21 mouse cellular contexts compared by ENCODE assay signal in genomic region chr11:46396860-46397179, GRCm38 (mm10). TPM values are rescaled to one million over a fixed set of nuclear protein-coding genes. Genes with fewer than 3 reads are reported as not detected.
DNase-seq lines count a peak whose midpoint lies in the region; TF ChIP-seq lines count a peak whose summit lies in the region.
"Had no signal": no experiment of that assay in that cellular context is flagged by ENCODE, and none has a peak within 500 bp of the region (broad histone marks: within the 10 kb centered on the region; RNA-seq: fewer than 3 reads in every experiment).

No protein-coding gene starts in this region.

- H3K27me3 ChIP-seq in thymus, adult 2 months (ENCODE audit: control insufficient read depth, insufficient read depth, low read length) = no peaks in the 10 kb centered on the region
- H3K27me3 ChIP-seq: embryonic facial prominence, embryonic 12.5 days; forebrain, embryonic 15.5 days; heart, embryonic 13.5 days; hindbrain, embryonic 13.5 days; intestine, embryonic 15.5 days had no signal

- WGBS in thymus, adult 2 months = 85% methylated on average over 4 of the region's 4 CpGs

- no peak overlapping the region for H3K4me3 ChIP-seq in thymus, adult 2 months (ENCODE audit: control insufficient read depth, insufficient read depth, low read length)
- H3K4me3 ChIP-seq: embryonic facial prominence, embryonic 12.5 days; forebrain, embryonic 15.5 days; heart, embryonic 13.5 days; hindbrain, embryonic 13.5 days; intestine, embryonic 15.5 days had no signal

- no peaks in the 10 kb centered on the region for H3K36me3 ChIP-seq in thymus, adult 2 months (ENCODE audit: control insufficient read depth, insufficient read depth, low read length)
- H3K36me3 ChIP-seq: embryonic facial prominence, embryonic 12.5 days; forebrain, embryonic 15.5 days; heart, embryonic 13.5 days; hindbrain, embryonic 13.5 days; intestine, embryonic 15.5 days had no signal

- peak; percentile 8 to 27 for DNase-seq in frontal cortex, postnatal 36 days (ENCODE audit: low spot score in 2 of 2)
- no peak for DNase-seq in frontal cortex, postnatal 14 days (ENCODE audit: low spot score in 2 of 2)
- peak; percentile 35 for DNase-seq in right cerebral cortex, adult 18-20 months
- DNase-seq in right cerebral cortex, postnatal 10 days (ENCODE audit: low spot score in 2 of 2) = no peak
- no peak for DNase-seq in thymus, adult 2 months
- DNase-seq in thymus, postnatal 4 days = no peak
- no peak for DNase-seq in cerebellum, postnatal 4 days (ENCODE audit: low spot score in 2 of 2)
- DNase-seq: adrenal gland, adult 2 months; adrenal gland, postnatal 25 days; cerebellum, adult 2 months; cerebellum, postnatal 10 days; gastrocnemius, postnatal 14 days; heart, postnatal 10 days had no signal

- TF ChIP-seq POLR2A in thymus, adult 2 months (IDR thresholded peaks at IDR 0.05; ENCODE audit: control insufficient read depth, extremely low read depth, insufficient read depth, low read length, poor library complexity) = no peak

- H3K27ac ChIP-seq in thymus, adult 2 months (ENCODE audit: control insufficient read depth, insufficient read depth, low read length) = peak overlapping the region; percentile 98
- H3K27ac ChIP-seq: embryonic facial prominence, embryonic 12.5 days; forebrain, embryonic 15.5 days; heart, embryonic 13.5 days; hindbrain, embryonic 13.5 days; hindbrain, postnatal 0 days; intestine, embryonic 15.5 days had no signal

- no peak for TF ChIP-seq CTCF in thymus, adult 2 months (IDR thresholded peaks at IDR 0.05; ENCODE audit: borderline replicate concordance, control insufficient read depth, extremely low read depth, insufficient read depth, low read length, poor library complexity)

- peaks cover 41% of the 10 kb centered on the region for H3K4me1 ChIP-seq in thymus, adult 2 months (replicated peaks; ENCODE audit: control insufficient read depth, insufficient read depth, low read length)
- H3K4me1 ChIP-seq: embryonic facial prominence, embryonic 12.5 days; forebrain, embryonic 15.5 days; intestine, embryonic 15.5 days had no signal

RNA-seq across cellular contexts. Expression of gene Fam71b, which starts 0.5 kb away (rescaled TPM):
- 2.1 and 2.6 TPM in 2 replicates for polyA plus RNA-seq in thymus, adult 2 months (2012; rRNA removed)
- polyA plus RNA-seq: adrenal gland, adult 2 months; cerebellum, adult 2 months; cortical plate, adult 2 months; embryonic facial prominence, embryonic 12.5 days; forebrain, embryonic 11.5 days; forebrain, embryonic 15.5 days; heart, embryonic 13.5 days; hindbrain, embryonic 13.5 days; hindbrain, postnatal 0 days; intestine, embryonic 15.5 days had no signal

RNA-seq across cellular contexts. Expression of gene Itk, which starts 7.5 kb away (rescaled TPM):
- polyA plus RNA-seq in thymus, adult 2 months (2012; rRNA removed) = 117 and 125 TPM in 2 replicates
- polyA plus RNA-seq: forebrain, embryonic 15.5 days; heart, embryonic 13.5 days; hindbrain, embryonic 13.5 days had no signal

RNA-seq across cellular contexts. Expression of gene Med7, which starts 39.9 kb away (rescaled TPM):
- polyA plus RNA-seq in thymus, adult 2 months (2012; rRNA removed) = 26.2 and 28.2 TPM in 2 replicates

RNA-seq across cellular contexts. Expression of gene Havcr2, which starts 57.9 kb away (rescaled TPM):
- polyA plus RNA-seq in thymus, adult 2 months (2012; rRNA removed) = 1.8 TPM in 2 replicates

Comparison
In these comparisons a context has a peak if more than half of its experiments do, and no peak if none do; other contexts are left out.
1. DNase-seq: peak in frontal cortex, postnatal 36 days (2 of 2) and right cerebral cortex, adult 18-20 months (single experiment); none in frontal cortex, postnatal 14 days (0 of 2), right cerebral cortex, postnatal 10 days (0 of 2), thymus, adult 2 months (single experiment), thymus, postnatal 4 days (single experiment) and cerebellum, postnatal 4 days (0 of 2).